Mouse (Mus musculus) brain, embryonic 14.5 days (tissue): ENCODE results near the gene Il17rc. TPM values are rescaled to one million over a fixed set of nuclear protein-coding genes. Genes with fewer than 3 reads are reported as not detected.

Source experiments
- DNase-seq: peaks from one replicate; pipeline ENCODE4 v3.0.0-alpha.2; 2011; ENCODE audit warnings: low read depth
- CTCF ChIP-seq: fragments of 200-500 bp; IDR thresholded peaks from 2 replicates; pipeline ENCODE4 v1.5.1; 2012; ENCODE audit warnings: inconsistent platforms, mild to moderate bottlenecking, moderate library complexity, borderline replicate concordance; ENCODE audit not compliant: insufficient read depth, insufficient read length; ENCODE audit errors: extremely low read depth
- POLR2A ChIP-seq: fragments of 200-500 bp; IDR thresholded peaks from 2 replicates; pipeline ENCODE4 v1.6.1; 2012; ENCODE audit warnings: mild to moderate bottlenecking, inconsistent platforms, borderline replicate concordance; ENCODE audit not compliant: poor library complexity, insufficient read depth, insufficient read length, severe bottlenecking; ENCODE audit errors: extremely low read depth
- polyA plus RNA-seq: library from polyadenylated mRNA; depleted of rRNA; stranded (reverse); fragments of >200 nt; gene quantifications from 2 replicates; pipeline ENCODE4 v1.2.3, GENCODE M21; 2012

Gene Il17rc
- polyA plus RNA-seq, 1 experiment: 3.3 TPM

DNA sequence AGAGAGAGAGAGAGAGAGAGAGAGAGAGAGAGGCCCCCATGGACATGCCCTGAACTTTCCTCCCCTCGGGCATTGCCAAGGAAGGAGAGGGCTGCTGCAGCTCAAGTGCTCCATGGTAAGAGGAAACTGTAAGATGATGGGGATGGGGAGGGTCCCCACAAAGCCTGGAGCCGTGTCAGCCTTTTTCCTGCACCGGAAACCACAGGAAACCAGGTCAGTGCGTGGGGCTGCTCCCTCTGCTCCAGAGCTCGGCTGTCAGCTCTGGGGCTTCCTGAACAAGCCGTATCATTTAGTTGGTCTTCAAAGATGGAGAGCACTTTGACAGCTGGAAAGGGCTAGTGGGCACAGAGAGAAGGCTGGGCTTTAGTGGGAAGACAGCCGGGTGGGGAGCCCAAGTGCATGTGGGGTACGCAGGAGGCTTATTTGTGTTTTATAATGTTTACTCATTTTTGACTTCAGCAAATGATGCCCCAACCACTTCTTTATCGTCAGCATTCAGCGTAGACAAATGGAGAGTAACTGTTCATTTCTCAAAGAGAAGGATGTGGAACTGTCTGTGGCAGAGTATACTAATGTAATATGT, 13.2 kb upstream of the Il17rc start, which contains the start of gene Il17re:
TSS of gene Il17re (plus strand) at position 533 of the 583 bp plus-strand sequence.
- DNase-seq: no peak

DNA sequence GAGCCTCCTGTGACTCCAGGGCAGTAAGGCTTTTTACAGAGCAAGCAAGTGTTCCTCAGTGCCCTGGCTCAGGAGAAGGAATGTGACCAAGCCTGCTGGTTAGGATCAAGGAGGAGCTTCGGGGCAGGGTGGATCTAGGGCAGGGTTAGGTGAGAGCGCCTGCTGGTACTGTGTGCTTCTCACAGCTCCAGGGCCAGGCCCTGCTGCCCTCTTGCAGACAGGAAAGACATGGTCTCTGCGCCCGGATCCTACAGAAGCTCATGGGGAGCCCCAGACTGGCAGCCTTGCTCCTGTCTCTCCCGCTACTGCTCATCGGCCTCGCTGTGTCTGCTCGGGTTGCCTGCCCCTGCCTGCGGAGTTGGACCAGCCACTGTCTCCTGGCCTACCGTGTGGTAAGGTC, 12.6 kb upstream of the Il17rc start:
- DNase-seq: no peak
- TF ChIP-seq POLR2A: no peak
- TF ChIP-seq CTCF: no peak

More for the DNA sequence above, 13.2 kb upstream of the Il17rc start, which contains the start of gene Il17re:
- TF ChIP-seq CTCF (no peak), POLR2A (no peak)

DNA sequence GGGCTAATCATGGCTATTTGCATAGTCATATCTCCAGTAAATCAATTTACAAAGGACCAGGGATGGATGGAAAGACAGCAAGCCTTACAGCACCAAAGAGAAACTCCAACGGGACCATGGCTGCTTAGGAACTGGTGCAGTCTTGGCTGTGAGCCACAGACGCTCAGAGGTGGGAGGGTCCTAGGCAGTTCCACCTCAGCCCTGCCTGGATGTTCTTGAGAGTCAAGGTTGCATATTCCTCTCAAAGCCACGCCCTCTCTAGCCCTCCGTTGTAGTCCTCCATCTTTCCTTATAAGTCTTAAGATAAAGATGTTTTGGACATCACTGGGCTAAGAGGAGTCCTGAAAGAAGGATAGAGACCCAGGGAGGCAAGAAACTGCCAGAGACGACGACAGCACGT, 7.2 kb upstream of the Il17rc start:
- TF ChIP-seq CTCF: no peak
- no peak for TF ChIP-seq POLR2A
- DNase-seq: no peak

DNA sequence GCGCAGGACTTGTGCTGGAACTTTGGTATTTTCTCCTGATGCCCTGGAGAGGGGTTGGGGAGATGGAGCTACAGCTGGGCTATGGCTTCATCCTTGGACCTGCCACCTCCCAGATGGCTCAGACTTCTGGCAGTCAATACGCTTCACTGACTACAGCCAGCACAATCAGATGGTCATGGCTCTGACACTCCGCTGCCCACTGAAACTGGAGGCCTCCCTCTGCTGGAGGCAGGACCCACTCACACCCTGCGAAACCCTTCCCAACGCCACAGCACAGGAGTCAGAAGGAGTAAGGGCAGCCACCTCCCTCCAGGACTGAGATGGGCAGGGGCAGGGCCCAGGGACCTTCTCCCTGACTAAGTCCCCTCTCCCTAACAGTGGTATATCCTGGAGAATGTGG, 5.6 kb upstream of the Il17rc start:
- no peak for DNase-seq
- peak; percentile 33; the same call in 1 of the 2 replicates for TF ChIP-seq CTCF
- TF ChIP-seq POLR2A: no peak

DNA sequence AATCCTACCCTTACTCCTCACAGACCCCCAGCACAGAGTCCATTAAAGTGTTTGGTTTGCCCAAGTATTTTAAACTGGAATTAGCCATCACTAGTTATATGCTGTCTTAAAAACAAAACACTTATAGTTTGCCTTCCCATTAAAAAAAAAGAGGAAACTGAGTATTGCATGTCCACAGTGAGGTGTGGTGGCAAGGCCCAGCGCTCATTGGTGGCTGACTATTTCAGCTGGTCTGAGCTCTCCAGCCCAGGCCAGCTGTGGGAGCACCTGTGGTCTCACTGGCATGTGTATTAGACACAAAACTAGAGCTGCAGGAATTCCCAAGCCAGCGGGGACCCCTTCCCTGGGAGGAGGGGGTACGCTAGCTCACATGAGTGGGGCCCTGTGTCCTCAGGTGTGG, 2.7 kb upstream of the Il17rc start:
- TF ChIP-seq POLR2A (no peak), CTCF (no peak)
- no peak for DNase-seq

- DNase-seq: peak; percentile 69
- TF ChIP-seq CTCF: peak; percentile 81
- TF ChIP-seq POLR2A: no peak
Observed at GRCm38 (mm10) chr6:113469021-113469420, 2.2 kb upstream of the Il17rc start.

GRCm38 (mm10) chr6:113469432-113469831, 1.8 kb upstream of the Il17rc start:
- DNase-seq: peak; percentile 77
- peak; percentile 81 for TF ChIP-seq CTCF
- no peak for TF ChIP-seq POLR2A

DNA sequence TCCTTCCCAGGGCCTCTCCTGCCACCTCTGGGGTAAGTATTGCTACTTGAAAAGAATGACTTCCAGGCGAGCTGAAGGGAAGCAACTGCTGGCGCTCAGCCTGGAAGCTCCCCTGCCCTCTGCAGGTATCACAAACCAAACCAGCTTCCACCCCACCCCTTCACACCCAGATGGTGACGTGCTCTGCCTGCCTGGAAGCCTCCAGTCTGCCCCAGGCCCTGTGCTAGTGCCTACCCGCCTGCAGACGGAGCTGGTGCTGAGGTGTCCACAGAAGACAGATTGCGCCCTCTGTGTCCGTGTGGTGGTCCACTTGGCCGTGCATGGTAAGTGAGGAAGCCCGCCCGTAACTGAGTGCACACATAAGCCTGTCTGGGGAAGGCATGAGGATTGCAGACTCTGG, 834 bp downstream of the Il17rc start:
- no peak for DNase-seq

GRCm38 (mm10) chr6:113473246-113473645, 2.0 kb downstream of the Il17rc start:
- TF ChIP-seq CTCF: no peak
- no peak for TF ChIP-seq POLR2A
- DNase-seq: no peak

More for the DNA sequence above, 834 bp downstream of the Il17rc start:
- TF ChIP-seq POLR2A (no peak), CTCF (no peak)

- TF ChIP-seq POLR2A (no peak), CTCF (no peak)
- no peak for DNase-seq
Observed at GRCm38 (mm10) chr6:113473715-113474114, 2.5 kb downstream of the Il17rc start.

- TF ChIP-seq POLR2A: no peak
- no peak for TF ChIP-seq CTCF
- DNase-seq: no peak
Observed at GRCm38 (mm10) chr6:113477353-113477752, 6.1 kb downstream of the Il17rc start.

GRCm38 (mm10) chr6:113478906-113479305, 7.7 kb downstream of the Il17rc start:
- TF ChIP-seq CTCF (no peak), POLR2A (no peak)
- no peak for DNase-seq

- DNase-seq: no peak
- TF ChIP-seq POLR2A (no peak), CTCF (no peak)
Observed at GRCm38 (mm10) chr6:113480555-113481373, 9.5 kb downstream of the Il17rc start.

- DNase-seq: no peak
- TF ChIP-seq CTCF (0 out of 2 replicates have a peak, but pooled peaks have one; percentile 7), POLR2A (no peak)
Observed at GRCm38 (mm10) chr6:113482477-113483099, 11.4 kb downstream of the Il17rc start.

DNA sequence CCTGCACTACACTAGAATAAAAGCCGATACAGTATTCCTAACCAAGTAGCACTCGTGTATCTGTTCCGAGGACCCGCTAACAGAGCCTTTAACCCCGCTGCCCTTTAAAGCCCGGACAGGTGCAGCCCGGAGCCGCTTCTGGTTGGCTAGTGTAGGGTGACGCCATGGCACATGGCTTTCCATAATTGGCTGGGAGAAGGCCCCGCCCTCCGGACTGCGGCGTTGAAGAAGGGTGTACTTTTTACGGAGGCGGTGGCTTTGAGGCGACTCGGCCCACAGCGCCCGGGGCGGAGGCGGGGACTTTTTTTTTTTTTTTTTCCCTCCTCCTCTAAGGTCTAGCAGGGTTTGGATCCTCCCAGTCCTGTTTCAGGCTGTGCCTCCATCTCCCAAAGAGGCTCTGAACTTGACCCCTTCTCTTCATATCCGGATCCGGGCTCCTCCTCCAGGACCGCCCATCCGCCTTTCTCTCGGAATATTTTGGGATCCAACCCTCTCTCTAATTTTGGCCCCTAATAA, 11.9 kb downstream of the Il17rc start, which contains the start of gene Creld1:
TSS of gene Creld1 (plus strand) at position 198 of the 516 bp plus-strand sequence.
- TF ChIP-seq POLR2A (peak; percentile 52; the same call in 1 of the 2 replicates), CTCF (no peak)
- DNase-seq: peak; percentile 98
